Mouse (Mus musculus) layer of hippocampus, adult 8-10 months (tissue): ENCODE results near the gene Sema6b. TPM values are rescaled to one million over a fixed set of nuclear protein-coding genes. Genes with fewer than 3 reads are reported as not detected.

Experiments
- DNase-seq, 2 experiments: peaks; one replicate each; pipeline ENCODE4 v3.0.0; 2022; ENCODE audit warnings: low spot score in 2 of 2
- total RNA-seq, 4 experiments: library from RNA; stranded (reverse); gene quantifications; 2 replicates each; pipeline ENCODE4 v1.2.4; 2022

Gene Sema6b
- total RNA-seq, 4 experiments from 2014 or later: 116 to 118 (median 117) TPM

DNA sequence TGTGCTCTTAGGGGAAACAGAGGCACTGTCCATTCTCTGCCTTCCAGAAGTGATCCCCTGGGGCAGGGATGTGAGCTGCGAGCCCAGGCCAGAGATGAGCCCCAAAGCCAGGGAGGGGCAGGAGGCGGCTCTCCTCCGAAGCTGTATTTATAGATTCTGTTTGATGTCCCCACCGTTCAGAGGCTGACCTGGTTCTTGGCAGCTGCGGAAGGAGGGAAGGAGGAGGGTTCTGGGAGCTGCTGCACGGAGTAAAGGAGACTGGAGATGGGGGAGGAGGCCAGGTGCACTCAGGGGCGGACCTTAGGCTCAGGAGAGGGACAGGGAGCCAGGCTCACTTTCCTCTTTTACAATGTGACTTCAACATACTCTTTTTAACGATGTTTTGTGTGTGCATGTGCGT is 6.0 kb upstream of the Sema6b start:
- DNase-seq: no peak

DNA sequence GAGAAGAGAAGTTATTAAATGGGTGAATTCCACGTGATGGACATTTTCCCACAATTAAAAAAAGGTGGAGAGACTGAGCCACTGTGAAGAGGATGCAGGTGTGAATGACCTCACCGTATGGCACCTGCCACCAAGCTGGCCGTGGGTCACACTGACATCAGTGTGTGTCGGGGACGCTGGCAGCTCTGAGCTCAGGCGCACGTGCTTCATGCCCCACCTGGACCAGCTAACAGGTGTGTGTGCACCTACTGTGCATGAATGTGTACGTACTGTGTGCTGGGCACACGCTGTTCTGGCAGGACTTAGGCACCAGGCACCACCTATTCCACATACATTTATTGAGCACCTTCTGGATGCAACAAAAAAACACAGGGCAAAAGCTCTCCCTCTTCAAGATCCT is 4.4 kb upstream of the Sema6b start:
- no peak for DNase-seq

DNA sequence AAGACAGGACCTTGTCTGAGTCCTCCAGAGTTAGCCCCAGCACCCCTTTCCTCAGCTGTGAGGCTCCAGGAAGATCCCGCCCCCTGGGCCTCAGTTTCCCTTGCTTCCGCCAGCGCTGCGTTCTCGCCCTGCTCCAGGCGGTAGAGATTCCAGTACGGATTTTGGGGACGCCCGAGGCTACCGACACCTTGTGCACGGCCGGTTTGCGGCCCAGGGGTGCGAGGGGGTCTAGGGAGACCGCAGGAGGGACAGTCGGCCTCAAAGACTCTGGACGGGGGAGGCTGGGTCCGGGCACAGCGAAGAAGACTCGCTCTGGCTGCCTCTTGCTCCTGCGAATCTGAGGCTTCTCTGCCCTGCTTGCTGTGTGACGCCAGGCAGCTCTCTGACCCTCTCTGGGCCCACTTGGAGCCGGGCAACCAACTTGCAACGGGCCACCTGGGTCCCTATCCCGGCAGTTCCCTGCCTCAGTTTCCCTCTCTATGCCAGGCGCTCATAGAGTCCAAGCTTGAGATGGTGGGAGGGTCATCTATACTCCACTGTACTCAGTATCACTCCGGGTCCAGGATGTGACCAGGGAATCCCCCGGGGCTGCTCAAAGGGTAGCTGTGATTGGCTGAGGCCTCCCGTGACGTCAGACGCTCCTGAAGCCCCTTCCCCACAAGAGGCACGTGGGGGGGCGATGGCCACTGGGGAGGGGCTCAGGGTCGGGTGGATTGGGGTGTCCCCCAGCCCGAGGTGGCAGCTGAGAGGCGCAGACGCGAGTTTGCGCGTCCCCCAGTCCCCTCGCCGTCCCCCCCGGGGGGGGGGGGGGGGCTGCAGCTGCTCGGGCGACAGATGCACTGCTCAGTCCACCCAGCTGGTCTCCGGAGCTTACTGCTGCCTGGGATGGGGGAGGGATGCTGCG is 1.8 kb upstream of the Sema6b start:
- DNase-seq: peak in 1 of 2 experiments; percentile 66

DNA sequence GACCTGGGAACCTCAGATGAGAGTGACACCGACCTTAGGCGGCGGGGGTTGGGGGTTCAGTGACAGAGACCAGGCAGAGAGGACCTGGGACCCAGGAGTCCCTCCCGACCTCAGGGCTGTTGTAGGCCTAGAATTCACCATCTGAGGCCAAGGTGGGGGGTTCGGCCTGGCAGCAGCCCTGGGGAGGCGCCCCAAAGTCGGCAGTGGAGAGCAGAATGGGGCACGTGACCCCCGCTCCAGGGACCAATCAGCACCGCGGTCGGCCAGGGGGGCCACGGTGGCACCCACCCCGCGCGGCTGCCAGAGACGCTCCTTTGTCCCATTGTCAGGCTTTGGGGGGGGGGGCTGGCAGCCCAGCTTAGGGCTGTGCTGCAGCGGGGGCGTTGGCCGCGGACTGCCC is 788 bp downstream of the Sema6b start:
- DNase-seq: no peak

DNA sequence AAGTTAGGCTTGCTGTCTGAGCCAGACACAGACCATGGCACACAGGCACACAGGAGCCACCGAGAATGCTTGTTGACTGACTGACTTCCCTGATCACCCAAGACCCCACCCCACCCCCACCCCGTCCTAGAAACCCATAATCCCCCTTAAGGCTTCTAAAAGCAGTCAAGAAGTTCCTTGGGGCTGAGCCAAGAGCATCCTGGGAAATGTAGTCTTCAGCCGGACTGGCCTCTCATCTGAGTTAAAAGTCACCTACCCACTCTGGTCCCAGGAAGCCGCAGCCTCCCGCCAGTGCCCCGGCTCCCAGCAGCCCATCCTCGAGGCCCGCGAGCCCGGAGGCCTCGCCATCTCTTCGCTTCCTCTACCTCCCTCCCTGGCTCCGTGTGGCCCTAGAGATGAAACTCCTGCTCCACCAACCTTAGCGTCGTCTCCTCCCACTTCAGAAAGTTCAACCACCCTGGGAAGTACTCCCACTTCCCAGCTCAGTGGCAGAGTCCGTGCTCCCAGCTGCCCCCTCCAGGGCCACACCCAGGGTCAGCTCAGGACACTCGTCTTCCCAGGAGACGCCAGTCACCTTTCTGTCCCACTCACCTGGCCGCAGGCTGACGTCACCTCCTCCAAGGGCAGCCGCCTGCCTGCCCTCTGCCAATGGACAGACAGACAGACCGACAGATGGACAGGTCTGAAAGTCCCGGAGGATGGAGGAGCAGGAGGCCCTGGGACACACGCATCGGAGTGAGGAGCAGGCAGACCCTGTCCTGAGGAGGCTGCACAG is 2.1 kb downstream of the Sema6b start:
- DNase-seq: no peak

DNA sequence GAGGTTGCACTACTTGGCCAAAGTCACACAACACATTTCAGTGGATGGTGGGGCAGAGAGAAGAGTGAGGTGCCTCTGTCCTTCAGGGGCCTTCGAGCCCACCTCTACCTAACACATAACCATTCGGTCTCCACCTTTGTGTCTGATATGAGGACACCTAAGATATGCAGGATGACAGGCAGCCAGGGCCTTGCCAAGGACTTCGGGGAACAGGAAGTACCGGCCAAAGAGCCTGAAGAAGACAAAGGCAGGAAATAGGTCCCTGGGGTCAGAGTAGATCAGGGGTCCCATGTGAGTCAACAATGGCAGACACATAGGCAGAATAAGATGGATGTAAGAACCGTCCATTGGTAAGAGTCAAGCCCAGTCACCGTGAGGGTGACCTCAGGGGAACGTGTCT is 3.6 kb downstream of the Sema6b start:
- no peak for DNase-seq

DNA sequence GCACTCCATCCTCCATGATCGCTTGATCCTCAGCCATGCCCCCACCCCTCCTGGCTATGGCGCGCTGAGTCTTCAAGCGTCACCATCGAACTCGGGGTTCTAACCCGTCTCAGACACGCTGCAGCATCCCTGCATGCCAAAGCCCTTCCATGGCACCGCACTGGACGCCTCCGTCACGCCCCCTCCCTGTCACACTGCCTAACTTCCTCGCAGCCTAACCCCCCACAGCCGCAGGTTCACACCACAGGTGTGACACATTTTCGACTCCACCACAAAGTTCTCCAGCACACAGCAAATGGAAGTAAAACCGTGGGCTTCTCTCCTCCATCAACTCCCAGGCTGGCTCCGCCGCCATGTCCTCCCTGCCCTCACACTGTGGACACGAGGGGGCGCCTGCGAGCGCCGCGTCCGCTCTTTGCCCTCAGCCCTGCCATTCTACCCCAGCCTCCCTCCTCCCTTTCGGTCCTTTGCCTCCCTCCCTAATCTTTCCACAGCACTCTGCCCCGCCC is 5.6 kb downstream of the Sema6b start:
- no peak for DNase-seq

DNA sequence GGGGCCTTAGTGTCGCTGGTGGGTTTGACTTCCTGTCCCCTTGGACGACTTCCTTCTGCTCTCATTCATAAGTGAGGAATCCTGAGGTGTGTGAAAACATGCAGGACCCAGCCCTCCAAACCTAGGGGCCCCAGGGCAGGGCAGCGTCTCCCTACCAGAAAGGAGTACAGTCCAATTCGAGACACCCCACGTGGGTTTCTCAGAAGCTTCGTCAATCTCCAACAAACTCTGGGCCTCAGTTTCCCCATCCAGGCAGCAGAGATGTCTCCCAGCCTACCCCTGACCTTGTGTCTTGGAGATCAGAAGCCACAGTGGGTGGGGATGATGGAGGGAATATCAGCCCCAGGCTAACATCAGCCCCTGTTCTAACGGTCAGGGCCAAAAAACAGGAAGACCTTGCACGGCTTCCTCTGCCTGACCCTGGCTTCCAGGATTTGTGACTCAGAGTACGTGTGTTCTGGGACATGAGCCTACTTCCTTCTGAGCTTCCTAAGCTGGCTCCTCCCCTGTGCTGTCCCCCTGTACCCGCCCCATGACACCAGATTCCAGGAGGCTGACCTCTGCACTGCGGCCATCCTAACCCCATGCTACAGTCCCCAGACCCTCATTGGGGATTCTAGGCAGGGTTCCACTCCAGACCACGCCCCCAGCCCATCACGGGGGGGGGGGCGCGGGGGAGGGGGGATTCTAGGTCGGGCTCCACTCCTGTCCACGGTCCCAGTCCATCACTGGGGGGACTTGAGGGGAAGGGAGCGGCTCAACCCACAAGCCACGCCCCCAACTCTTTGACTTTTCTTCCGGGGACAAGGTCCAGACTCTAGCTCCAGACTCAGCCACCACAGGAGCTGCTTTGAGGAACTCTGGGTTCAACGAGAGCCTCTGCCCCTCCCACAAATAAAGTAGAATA is 6.4 kb downstream of the Sema6b start:
- DNase-seq: no peak

DNA sequence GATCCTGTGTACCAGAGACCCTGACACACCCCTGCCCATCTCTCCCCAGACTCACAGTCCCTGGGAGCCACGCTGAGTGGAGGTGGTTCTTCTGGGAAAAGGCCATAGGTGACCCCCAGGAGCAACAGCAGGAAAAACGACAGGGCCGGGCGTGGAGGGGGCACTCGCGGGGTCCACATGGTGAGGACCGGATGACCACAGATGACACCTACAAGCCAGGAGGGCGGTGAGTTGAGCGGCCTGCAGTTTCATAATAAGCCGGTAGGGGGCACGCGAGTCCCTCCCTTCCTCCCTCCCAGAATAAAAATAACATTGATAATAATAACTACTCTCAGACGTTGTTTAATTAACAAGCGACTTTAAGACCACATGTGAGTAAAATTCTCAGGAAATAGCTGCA is 7.5 kb downstream of the Sema6b start:
- DNase-seq: peak in 1 of 2 experiments; percentile 54

DNA sequence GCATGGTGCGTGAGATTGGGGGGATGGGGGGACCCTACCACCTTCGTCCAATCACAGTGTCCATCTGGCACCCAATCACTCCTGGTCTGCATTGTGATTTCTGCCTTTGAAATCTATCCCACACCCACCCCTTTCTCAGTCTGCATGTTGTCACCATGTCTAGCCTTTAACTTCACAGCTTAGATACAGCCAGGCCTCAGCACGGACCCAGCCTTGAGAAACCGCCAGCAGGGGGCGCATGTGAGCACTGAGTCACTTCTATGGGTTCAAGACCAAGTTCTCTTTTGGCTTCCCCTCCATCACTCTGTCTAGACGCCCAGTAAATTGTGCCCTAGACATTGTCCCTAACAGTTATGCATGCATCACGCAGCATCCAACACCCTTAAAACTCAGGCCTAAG is 8.3 kb downstream of the Sema6b start:
- DNase-seq: peak in 1 of 2 experiments; percentile 62

DNA sequence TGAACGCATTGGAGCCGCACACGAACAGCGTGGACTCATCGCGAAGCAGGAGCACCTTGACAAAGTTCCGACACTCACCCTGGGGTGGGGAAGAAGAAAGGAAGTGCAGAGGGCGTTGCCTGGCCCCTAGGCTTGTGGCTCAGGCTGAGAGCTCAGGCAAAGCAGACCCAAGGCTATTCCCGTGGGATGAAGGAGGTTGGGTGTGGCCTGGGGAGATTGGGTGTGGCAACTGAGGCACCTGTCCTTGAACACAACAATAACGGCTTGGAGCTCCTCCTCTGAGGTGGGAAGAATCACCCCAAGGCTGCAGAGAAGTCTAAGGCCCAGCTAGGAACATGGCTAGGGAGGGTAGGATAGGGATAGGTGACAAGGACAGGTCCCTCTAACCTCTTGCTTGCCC is 9.0 kb downstream of the Sema6b start:
- DNase-seq: no peak

DNA sequence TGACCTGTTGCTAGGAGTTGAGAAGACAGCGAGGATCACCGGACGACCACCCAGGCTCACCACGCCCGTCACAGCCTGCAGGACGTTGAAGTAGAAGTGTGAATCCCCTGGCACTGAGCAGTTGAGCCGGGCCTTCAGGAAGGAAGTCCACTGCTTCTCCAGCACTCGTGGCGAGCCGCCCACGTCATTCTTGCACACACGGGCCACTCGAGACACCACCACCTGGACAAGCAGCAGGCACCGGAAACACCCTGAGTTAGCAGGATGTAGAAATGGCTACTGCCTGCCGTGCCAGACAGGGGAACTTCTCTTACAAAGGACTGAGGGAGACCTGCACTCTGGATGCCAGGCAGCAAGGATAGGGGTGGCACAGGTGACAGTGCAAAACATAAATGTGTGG is 11.9 kb downstream of the Sema6b start:
- DNase-seq: no peak

DNA sequence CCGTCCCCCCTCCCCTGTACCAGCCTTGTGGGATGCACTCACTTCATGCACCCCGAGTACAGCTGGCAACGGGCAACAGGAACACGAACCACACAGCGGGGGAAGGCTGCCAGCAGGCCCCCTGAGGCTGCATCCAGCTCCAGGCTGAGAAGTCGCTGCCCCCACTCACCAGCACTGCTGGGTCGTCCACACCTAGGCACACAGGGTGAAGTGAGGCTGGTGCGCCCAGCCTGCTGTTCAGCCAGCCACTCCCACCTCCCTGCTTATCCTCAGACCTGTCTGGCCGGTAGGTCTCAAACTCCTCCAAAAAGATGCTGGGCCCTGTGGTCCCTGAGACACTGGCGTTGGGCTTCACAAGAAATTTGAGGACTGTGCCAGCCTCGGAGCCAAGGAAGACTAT is 14.0 kb downstream of the Sema6b start:
- no peak for DNase-seq

DNA sequence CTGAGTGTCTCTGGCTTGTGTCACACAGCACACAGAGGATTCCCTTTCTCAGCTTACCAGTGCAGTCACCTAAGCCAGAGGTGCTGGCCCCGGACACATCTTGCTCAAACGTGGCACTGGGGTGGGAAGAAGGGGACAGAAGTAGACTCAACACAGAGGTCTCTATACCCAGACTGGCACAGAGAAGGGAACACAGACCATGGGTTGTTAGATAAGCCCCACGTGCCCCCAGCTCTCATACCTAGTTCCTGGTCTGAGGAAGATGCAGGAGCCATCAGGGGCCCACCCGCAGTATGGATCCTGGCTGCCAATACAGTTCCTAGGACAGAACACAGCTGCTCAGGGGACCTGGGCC is 14.9 kb downstream of the Sema6b start:
- no peak for DNase-seq

DNA sequence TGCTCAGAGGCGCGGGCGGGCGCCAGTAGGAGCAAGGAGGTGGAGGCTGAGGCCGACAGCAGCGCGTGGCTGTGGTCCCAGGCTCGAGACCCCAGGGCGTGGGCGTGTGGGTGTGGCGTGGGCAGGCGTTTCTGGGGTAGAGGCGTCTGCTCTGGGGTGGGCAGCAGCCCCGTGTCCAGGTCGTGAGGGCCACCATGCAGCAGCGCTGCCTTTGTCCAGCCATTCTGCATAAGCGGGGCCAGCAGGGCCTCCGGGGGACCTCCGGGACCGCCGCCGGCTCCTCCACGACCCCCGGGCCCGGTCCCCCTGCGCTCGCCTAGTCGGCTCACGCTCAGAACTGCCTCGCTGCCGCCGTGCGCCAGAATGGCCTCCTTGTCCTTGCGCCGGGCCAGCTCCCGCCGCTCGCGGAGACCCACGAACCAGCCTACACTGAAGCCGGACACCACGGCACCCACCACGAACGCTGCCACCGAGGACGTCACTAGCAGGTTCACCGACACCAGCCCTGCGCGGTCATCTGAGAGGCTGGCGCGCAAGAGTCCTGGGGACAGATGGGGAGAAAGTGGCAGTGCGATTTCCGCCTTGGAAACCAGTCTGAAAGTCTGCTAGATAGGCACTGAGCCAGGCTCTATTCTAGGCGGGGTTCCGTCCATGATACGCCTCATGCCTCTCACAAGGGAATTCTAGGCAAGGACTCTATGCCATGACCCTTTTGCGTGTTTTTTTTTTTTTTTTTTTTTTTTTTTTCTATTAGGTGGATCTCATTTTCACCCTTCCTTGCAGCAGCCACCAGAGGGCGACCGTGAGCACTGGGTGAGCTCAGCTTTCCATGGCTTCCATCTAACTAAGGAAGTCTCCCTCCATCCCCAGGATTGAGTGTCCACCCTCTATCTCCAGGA is 15.5 kb downstream of the Sema6b start:
- peak in 1 of 2 experiments; percentile 35 for DNase-seq

DNA sequence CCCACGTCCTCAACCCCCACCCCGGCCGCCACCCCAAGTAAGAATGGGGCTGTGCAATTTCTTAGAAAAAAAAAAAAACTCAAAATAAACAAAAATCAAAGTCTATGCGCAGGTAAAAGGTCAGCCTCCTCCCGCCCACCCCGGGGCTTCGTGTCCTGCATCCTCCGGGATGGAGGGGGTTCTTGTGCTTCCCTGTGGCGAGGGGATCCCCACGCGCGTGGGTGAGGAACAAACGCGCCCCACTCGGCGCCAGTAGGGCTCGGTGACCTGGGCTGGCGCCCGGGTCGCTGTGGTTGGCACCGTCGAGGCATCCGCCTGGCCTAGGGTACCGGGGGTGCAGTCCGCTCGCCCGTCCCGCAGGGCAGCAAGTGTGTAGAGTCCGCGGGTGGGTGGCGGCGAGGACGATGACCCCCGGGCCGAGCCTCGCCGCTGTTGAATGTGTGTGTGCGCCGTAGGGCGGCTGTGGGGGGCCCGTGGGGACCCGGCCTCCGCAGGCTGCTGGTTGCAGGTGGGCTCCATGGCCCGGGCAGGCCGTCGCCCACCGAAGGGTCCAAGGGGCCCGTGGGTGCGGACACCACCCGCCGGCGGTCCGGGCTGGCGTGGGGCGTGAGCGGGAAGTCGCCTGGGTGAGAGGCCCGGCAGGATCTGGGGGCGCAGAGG is 16.3 kb downstream of the Sema6b start:
- no peak for DNase-seq

DNA sequence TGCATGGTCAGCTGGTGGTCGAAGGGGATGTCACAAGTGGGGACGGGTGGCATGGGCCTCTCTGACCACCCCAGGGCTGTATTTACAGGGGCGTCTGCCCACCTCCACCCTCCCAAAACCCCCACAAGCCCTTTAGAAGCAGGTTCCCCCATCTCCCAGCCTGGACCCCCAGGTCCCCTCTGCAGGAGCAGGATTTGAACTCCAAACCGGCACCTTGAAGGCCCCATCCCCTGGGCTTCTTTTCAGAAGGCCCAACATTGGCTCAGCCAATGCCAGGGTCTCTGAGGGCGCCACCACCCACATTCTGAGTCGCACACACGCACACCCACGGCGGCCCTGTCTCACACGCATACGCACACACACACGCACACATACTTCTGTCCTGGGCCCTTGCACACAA is 17.0 kb downstream of the Sema6b start:
- no peak for DNase-seq

DNA sequence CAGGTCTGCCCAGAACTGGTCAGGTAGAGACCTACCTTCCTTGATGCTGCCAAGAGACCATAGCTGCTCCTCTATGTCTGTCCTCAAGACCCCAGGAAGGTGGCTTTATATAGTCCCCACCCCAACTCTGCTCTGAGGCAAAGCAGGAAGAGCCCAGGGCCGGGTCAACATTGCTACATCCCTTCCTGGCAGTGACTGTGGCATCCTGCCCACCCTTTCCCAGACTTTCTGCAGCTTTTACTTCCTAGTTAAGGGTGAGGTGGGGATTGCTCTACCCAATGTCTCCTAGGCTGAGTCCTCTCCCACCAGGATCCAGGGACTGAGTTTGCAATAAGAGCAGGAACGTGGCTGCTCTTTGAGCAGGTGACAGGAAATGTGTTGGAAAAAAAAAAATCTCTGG is 18.3 kb downstream of the Sema6b start, which contains the start of gene Lrg1:
Gene Lrg1 (minus strand): TSS at position 176 of the 400 bp plus-strand sequence.
- DNase-seq: no peak

DNA sequence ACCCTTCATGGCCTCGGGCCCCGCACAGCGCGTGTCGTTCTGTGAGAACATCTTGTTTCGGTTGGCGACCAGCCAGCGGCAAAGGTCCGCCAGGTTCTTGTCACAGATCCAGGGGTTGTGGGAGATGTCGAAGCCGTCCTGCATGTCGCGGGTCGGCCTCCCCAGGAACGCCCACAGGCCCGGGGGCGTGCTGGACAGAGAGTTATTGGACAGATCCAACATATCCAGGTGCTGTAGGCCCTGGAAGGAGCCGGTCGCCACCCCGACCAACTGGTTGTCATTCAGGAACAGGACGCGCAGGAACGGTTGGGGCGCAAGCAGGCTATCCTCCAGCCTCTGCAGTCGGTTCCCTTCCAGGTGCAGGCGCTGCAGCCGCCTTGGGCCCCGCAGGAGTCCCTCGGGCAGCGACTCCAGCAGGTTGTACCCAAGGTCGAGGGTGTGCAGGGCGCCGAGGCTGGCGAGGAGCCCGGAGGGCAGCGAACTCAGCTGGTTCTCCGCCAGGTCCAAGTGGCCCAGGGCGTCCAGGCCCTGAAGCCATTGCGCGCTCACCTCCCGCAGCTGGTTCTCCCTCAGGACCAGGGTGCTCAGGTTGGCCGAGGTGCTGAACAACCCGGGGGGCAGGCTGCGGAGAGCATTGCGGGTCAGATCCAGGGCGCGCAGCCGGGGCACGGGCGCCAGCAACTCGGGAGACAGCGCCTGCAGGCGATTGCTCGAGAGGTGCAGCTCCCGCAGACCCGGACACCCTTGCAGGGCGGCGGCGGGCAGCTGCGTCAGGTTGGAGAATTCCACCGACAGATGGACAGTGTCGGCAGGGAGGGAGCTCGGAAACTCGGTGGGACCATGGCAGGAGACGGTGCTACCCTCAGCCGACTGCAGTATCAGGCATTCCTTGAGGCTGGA is 19.9 kb downstream of the Sema6b start:
- DNase-seq: no peak
